19 mouse cellular contexts compared by ENCODE assay signal in genomic region chr14:48791507-48791906, GRCm38 (mm10).
DNase-seq lines count a peak whose midpoint lies in the region; ATAC-seq lines count a peak whose summit lies in the region.
"Had no signal": no experiment of that assay in that cellular context is flagged by ENCODE, and none has a peak within 500 bp of the region (broad histone marks: within the 10 kb centered on the region; RNA-seq: fewer than 3 reads in every experiment).

No protein-coding gene starts in this region.

- H3K27ac ChIP-seq in heart, embryonic 11.5 days (ENCODE audit: low read depth, low read length): no peak overlapping the region
- H3K27ac ChIP-seq in midbrain, embryonic 11.5 days (ENCODE audit: low read depth, low read length): no peak overlapping the region
- no peak overlapping the region for H3K27ac ChIP-seq in midbrain, embryonic 15.5 days

- H3K9me3 ChIP-seq in heart, embryonic 11.5 days (replicated peaks; ENCODE audit: control insufficient read depth, low read length): no peaks in the 10 kb centered on the region
- H3K9me3 ChIP-seq in midbrain, embryonic 11.5 days (ENCODE audit: control insufficient read depth, low read length): no peaks in the 10 kb centered on the region
- H3K9me3 ChIP-seq in midbrain, embryonic 15.5 days: no peaks in the 10 kb centered on the region
- H3K9me3 ChIP-seq: G1E had no signal

- 73% methylated on average over 5 of the region's 5 CpGs for WGBS in heart, embryonic 11.5 days (ENCODE audit: insufficient replicate concordance)
- WGBS in midbrain, embryonic 11.5 days: 91% methylated on average over 5 of the region's 5 CpGs
- 95% methylated on average over 5 of the region's 5 CpGs for WGBS in midbrain, embryonic 15.5 days

- H3K36me3 ChIP-seq in heart, embryonic 11.5 days (ENCODE audit: control insufficient read depth, insufficient read depth, low read length): no peaks in the 10 kb centered on the region
- no peaks in the 10 kb centered on the region for H3K36me3 ChIP-seq in midbrain, embryonic 11.5 days (ENCODE audit: control insufficient read depth, insufficient read depth, low read length)
- H3K36me3 ChIP-seq in midbrain, embryonic 15.5 days (replicated peaks): no peaks in the 10 kb centered on the region
- H3K36me3 ChIP-seq: G1E had no signal

- H3K4me3 ChIP-seq in heart, embryonic 11.5 days (ENCODE audit: low read depth, low read length): no peak overlapping the region
- H3K4me3 ChIP-seq in midbrain, embryonic 11.5 days (ENCODE audit: low read depth, low read length): no peak overlapping the region
- no peak overlapping the region for H3K4me3 ChIP-seq in midbrain, embryonic 15.5 days

- no peaks in the 10 kb centered on the region for H3K27me3 ChIP-seq in heart, embryonic 11.5 days (ENCODE audit: control insufficient read depth, insufficient read depth, low read length)
- no peaks in the 10 kb centered on the region for H3K27me3 ChIP-seq in midbrain, embryonic 11.5 days (ENCODE audit: control insufficient read depth, insufficient read depth, low read length)
- no peaks in the 10 kb centered on the region for H3K27me3 ChIP-seq in midbrain, embryonic 15.5 days (replicated peaks)
- H3K27me3 ChIP-seq: CH12.LX had no signal

- no peak for ATAC-seq in heart, embryonic 11.5 days (replicated peaks; ENCODE audit: insufficient number of reproducible peaks, low FRiP score, low TSS enrichment)
- ATAC-seq in midbrain, embryonic 11.5 days (ENCODE audit: low FRiP score): no peak
- ATAC-seq in midbrain, embryonic 15.5 days (replicated peaks): no peak
- ATAC-seq: activated CD4-positive, CD25-positive, alpha-beta regulatory T cell, adult 4 months; CD4-positive, CD25-positive, alpha-beta regulatory T cell, adult 4 months; Patski had no signal

- peak; percentile 67 for DNase-seq in heart, adult 11 months
- peak; percentile 74 for DNase-seq in midbrain, embryonic 11.5 days (ENCODE audit: low spot score, missing footprints)
- DNase-seq: adrenal gland, adult 2 months; adrenal gland, adult 8-10 months; adrenal gland, postnatal 10 days; adrenal gland, postnatal 14 days; adrenal gland, postnatal 25 days; adrenal gland, postnatal 36 days; B cell, adult 2 months; cerebellum, adult 11 months; cerebellum, adult 11-12 months; cerebellum, adult 18-20 months had no signal

- no peak overlapping the region for H3K9ac ChIP-seq in heart, embryonic 11.5 days (ENCODE audit: low read depth, low read length)
- H3K9ac ChIP-seq in midbrain, embryonic 11.5 days (ENCODE audit: low read length): no peak overlapping the region
- H3K9ac ChIP-seq in midbrain, embryonic 15.5 days: no peak overlapping the region

- H3K4me2 ChIP-seq in heart, embryonic 11.5 days: no peak overlapping the region
- no peak overlapping the region for H3K4me2 ChIP-seq in midbrain, embryonic 11.5 days
- no peak overlapping the region for H3K4me2 ChIP-seq in midbrain, embryonic 15.5 days

- no peaks in the 10 kb centered on the region for H3K4me1 ChIP-seq in heart, embryonic 11.5 days (ENCODE audit: control insufficient read depth, insufficient read depth, low read length)
- no peaks in the 10 kb centered on the region for H3K4me1 ChIP-seq in midbrain, embryonic 11.5 days (ENCODE audit: control insufficient read depth, insufficient read depth, low read length)
- H3K4me1 ChIP-seq in midbrain, embryonic 15.5 days: no peaks in the 10 kb centered on the region
